Mouse (Mus musculus): Measurements from ENCODE around the gene Duoxa2. TPM values are rescaled to one million over a fixed set of nuclear protein-coding genes. Genes with fewer than 3 reads are reported as not detected.

Duoxa2 gene
- polyA plus RNA-seq, 1 experiment = not detected

GRCm38 (mm10) chr2:122349136-122349785 is 50.6 kb downstream of the Duoxa2 start:
- Histone ChIP-seq H3K27me3 (ENCODE audit: control insufficient read depth, insufficient read depth, low read length) (no peaks in the 10 kb centered on the region), H3K27ac (ENCODE audit: insufficient read depth, low read length) (peak overlapping the region; percentile 88), H3K4me3 (replicated peaks; ENCODE audit: insufficient read depth, low read depth, low read length) (peak overlapping the region; percentile 35), H3K4me1 (ENCODE audit: control insufficient read depth, insufficient read depth, low read length) (peaks cover 66% of the 10 kb centered on the region)
- no peak for TF ChIP-seq CTCF (IDR thresholded peaks at IDR 0.05; ENCODE audit: borderline replicate concordance, insufficient read depth, low read depth, low read length)
- TF ChIP-seq POLR2A (IDR thresholded peaks at IDR 0.05; ENCODE audit: borderline replicate concordance, insufficient read depth, low read length) = no peak
- 8% methylated on average over 14 of the region's 14 CpGs for WGBS
- no peak for DNase-seq

- H3K4me1 ChIP-seq (ENCODE audit: control insufficient read depth, insufficient read depth, low read length) = peaks cover 70% of the 10 kb centered on the region
- no peaks in the 10 kb centered on the region for H3K27me3 ChIP-seq (ENCODE audit: control insufficient read depth, insufficient read depth, low read length)
- TF ChIP-seq CTCF (IDR thresholded peaks at IDR 0.05; ENCODE audit: borderline replicate concordance, insufficient read depth, low read depth, low read length) = no peak
- TF ChIP-seq POLR2A (IDR thresholded peaks at IDR 0.05; ENCODE audit: borderline replicate concordance, insufficient read depth, low read length) = no peak
- peak; percentile 45 to 53 for DNase-seq
- H3K4me3 ChIP-seq (replicated peaks; ENCODE audit: insufficient read depth, low read depth, low read length) = no peak overlapping the region
- peak overlapping the region; percentile 77 for H3K27ac ChIP-seq (ENCODE audit: insufficient read depth, low read length)
- 19% methylated on average over 5 of the region's 5 CpGs for WGBS
Observed at GRCm38 (mm10) chr2:122351156-122351930, 52.6 kb downstream of the Duoxa2 start.

GRCm38 (mm10) chr2:122351931-122352329 is 53.2 kb downstream of the Duoxa2 start:
- WGBS = 10% methylated on average over 4 of the region's 4 CpGs
- H3K27me3 ChIP-seq (ENCODE audit: control insufficient read depth, insufficient read depth, low read length) = no peaks in the 10 kb centered on the region
- no peak overlapping the region for H3K4me3 ChIP-seq (replicated peaks; ENCODE audit: insufficient read depth, low read depth, low read length)
- peak overlapping the region; percentile 77 for H3K27ac ChIP-seq (ENCODE audit: insufficient read depth, low read length)
- peaks cover 70% of the 10 kb centered on the region for H3K4me1 ChIP-seq (ENCODE audit: control insufficient read depth, insufficient read depth, low read length)
- no peak for TF ChIP-seq POLR2A (IDR thresholded peaks at IDR 0.05; ENCODE audit: borderline replicate concordance, insufficient read depth, low read length)
- no peak for TF ChIP-seq CTCF (IDR thresholded peaks at IDR 0.05; ENCODE audit: borderline replicate concordance, insufficient read depth, low read depth, low read length)
- DNase-seq = peak; percentile 61 to 64

Other genes with a start within 250 kb of the Duoxa2 start
- 9.8 and 10.7 TPM in 2 replicates for gene Spg11, start 180.5 kb upstream of the Duoxa2 start, polyA plus RNA-seq (2012; rRNA removed)
- gene B2m, start 151.2 kb upstream of the Duoxa2 start, polyA plus RNA-seq (2012; rRNA removed) = 146 and 152 TPM in 2 replicates
- gene Trim69, start 138.2 kb upstream of the Duoxa2 start, polyA plus RNA-seq (2012; rRNA removed) = not detected in 2 replicates
- gene Patl2, start 112.7 kb upstream of the Duoxa2 start, polyA plus RNA-seq (2012; rRNA removed) = 0.19 and 0.21 TPM in 2 replicates
- not detected in 2 replicates for gene Terb2, start 112.6 kb upstream of the Duoxa2 start, polyA plus RNA-seq (2012; rRNA removed)
- 20.3 and 22.9 TPM in 2 replicates for gene Sord, start 64.2 kb upstream of the Duoxa2 start, polyA plus RNA-seq (2012; rRNA removed)
- 0.03 and 0.11 TPM in 2 replicates for gene Duox2, start 451 bp upstream of the Duoxa2 start, polyA plus RNA-seq (2012; rRNA removed)
- gene Duoxa1, start 14.8 kb downstream of the Duoxa2 start, polyA plus RNA-seq (2012; rRNA removed) = 0.19 TPM in 1 of 2 replicates, not detected in the other
- gene Duox1, start 16.8 kb downstream of the Duoxa2 start, polyA plus RNA-seq (2012; rRNA removed) = 0.05 TPM in 2 replicates
- gene Shf, start 70.3 kb downstream of the Duoxa2 start, polyA plus RNA-seq (2012; rRNA removed) = 344 and 410 TPM in 2 replicates
- 0.10 and 0.43 TPM in 2 replicates for gene Slc28a2, start 127.6 kb downstream of the Duoxa2 start, polyA plus RNA-seq (2012; rRNA removed)
- not detected in 2 replicates for gene Gm14085, start 186.0 kb downstream of the Duoxa2 start, polyA plus RNA-seq (2012; rRNA removed)